In genomic region chr11:49243727-49244594, GRCm38 (mm10) we compare ENCODE assay signal across 8 mouse cellular contexts. TPM values are rescaled to one million over a fixed set of nuclear protein-coding genes. Genes with fewer than 3 reads are reported as not detected.
A peak's percentile ranks its signal among the peaks of the same experiment; 100 is the strongest.
DNase-seq lines count a peak whose midpoint lies in the region; ATAC-seq and TF ChIP-seq lines count a peak whose summit lies in the region.

TSS of gene Mgat1 (plus strand) at chr11:49244191.

- peak; percentile 85 for DNase-seq in c-Kit-positive CD71-positive TER-119-negative erythroid progenitor cells, embryonic 14.5 days (ENCODE audit: low read depth)
- DNase-seq in heart, postnatal 0 days (ENCODE audit: low spot score), result peak; percentile 98
- DNase-seq in kidney, postnatal 4 days, result peak; percentile 97 to 98
- DNase-seq in lung, adult 18-20 months, result peak; percentile 95 to 97
- peak; percentile 94 for DNase-seq in testis, postnatal 14 days (ENCODE audit: low spot score)

- H3K36me3 ChIP-seq in E14TG2a.4 (ENCODE audit: insufficient read depth, low read length), result no peaks in the 10 kb centered on the region
- H3K36me3 ChIP-seq in forebrain, embryonic 12.5 days (replicated peaks), result no peaks in the 10 kb centered on the region
- no peaks in the 10 kb centered on the region for H3K36me3 ChIP-seq in heart, postnatal 0 days (replicated peaks; ENCODE audit: control insufficient read depth, insufficient read depth, low read length)
- no peaks in the 10 kb centered on the region for H3K36me3 ChIP-seq in neural tube, embryonic 15.5 days

- ATAC-seq in forebrain, embryonic 12.5 days (ENCODE audit: low FRiP score), result peak; percentile 95
- peak; percentile 92 for ATAC-seq in heart, postnatal 0 days (ENCODE audit: insufficient read depth, low read depth)
- peak; percentile 97 for ATAC-seq in neural tube, embryonic 15.5 days (ENCODE audit: low FRiP score)

- H3K27me3 ChIP-seq in E14TG2a.4 (ENCODE audit: insufficient read depth, low read length), result no peaks in the 10 kb centered on the region
- H3K27me3 ChIP-seq in forebrain, embryonic 12.5 days, result no peaks in the 10 kb centered on the region
- no peaks in the 10 kb centered on the region for H3K27me3 ChIP-seq in heart, postnatal 0 days (ENCODE audit: control insufficient read depth, insufficient read depth, low read length)
- no peaks in the 10 kb centered on the region for H3K27me3 ChIP-seq in neural tube, embryonic 15.5 days (replicated peaks)

- no peak for TF ChIP-seq CTCF in E14TG2a.4 (conservative IDR thresholded peaks at IDR 0.05; ENCODE audit: low read length)
- TF ChIP-seq CTCF in heart, postnatal 0 days (IDR thresholded peaks at IDR 0.05; ENCODE audit: low read depth), result peak; percentile 28; the same call in 1 of the 2 replicates

- H3K4me1 ChIP-seq in E14TG2a.4 (replicated peaks; ENCODE audit: low read depth, low read length), result peaks cover 56% of the 10 kb centered on the region
- peaks cover 25% of the 10 kb centered on the region for H3K4me1 ChIP-seq in forebrain, embryonic 12.5 days
- H3K4me1 ChIP-seq in heart, postnatal 0 days (ENCODE audit: control insufficient read depth, insufficient read depth), result peaks cover 39% of the 10 kb centered on the region
- H3K4me1 ChIP-seq in neural tube, embryonic 15.5 days, result peaks cover 37% of the 10 kb centered on the region

- H3K9ac ChIP-seq in forebrain, embryonic 12.5 days, result peak within 1 kb of the TSS; percentile 60
- peak within 1 kb of the TSS; percentile 68 for H3K9ac ChIP-seq in heart, postnatal 0 days (replicated peaks; ENCODE audit: low read depth, low read length)
- peak within 1 kb of the TSS; percentile 82 for H3K9ac ChIP-seq in neural tube, embryonic 15.5 days (replicated peaks)

- H3K27ac ChIP-seq in forebrain, embryonic 12.5 days, result peak within 1 kb of the TSS; percentile 93
- H3K27ac ChIP-seq in heart, postnatal 0 days (ENCODE audit: low read depth), result peak within 1 kb of the TSS; percentile 97
- peak within 1 kb of the TSS; percentile 95 for H3K27ac ChIP-seq in neural tube, embryonic 15.5 days (replicated peaks)

- H3K9me3 ChIP-seq in E14TG2a.4 (ENCODE audit: low read length), result no peaks in the 10 kb centered on the region
- H3K9me3 ChIP-seq in forebrain, embryonic 12.5 days, result no peaks in the 10 kb centered on the region
- H3K9me3 ChIP-seq in heart, postnatal 0 days (replicated peaks; ENCODE audit: control insufficient read depth, low read length), result no peaks in the 10 kb centered on the region
- no peaks in the 10 kb centered on the region for H3K9me3 ChIP-seq in neural tube, embryonic 15.5 days (replicated peaks)

- TF ChIP-seq EP300 in heart, postnatal 0 days (IDR thresholded peaks at IDR 0.05; ENCODE audit: low read depth), result 0 out of 2 replicates have a peak, but pooled peaks have one; percentile 13

- H3K4me2 ChIP-seq in forebrain, embryonic 12.5 days, result peak within 1 kb of the TSS; percentile 60
- H3K4me2 ChIP-seq in heart, postnatal 0 days (ENCODE audit: low read depth, low read length), result peak within 1 kb of the TSS; percentile 73
- H3K4me2 ChIP-seq in neural tube, embryonic 15.5 days, result peak within 1 kb of the TSS; percentile 78

- H3K4me3 ChIP-seq in E14TG2a.4 (replicated peaks; ENCODE audit: low read length), result peak within 1 kb of the TSS; percentile 84
- H3K4me3 ChIP-seq in forebrain, embryonic 12.5 days (replicated peaks), result peak within 1 kb of the TSS; percentile 60
- peak within 1 kb of the TSS; percentile 77 for H3K4me3 ChIP-seq in heart, postnatal 0 days (ENCODE audit: low read depth, low read length)
- H3K4me3 ChIP-seq in neural tube, embryonic 15.5 days (replicated peaks), result peak within 1 kb of the TSS; percentile 76

- under 1% methylated on average over 60 of the region's 60 CpGs for WGBS in forebrain, embryonic 12.5 days
- under 1% methylated on average over 57 of the region's 60 CpGs for WGBS in heart, postnatal 0 days
- under 1% methylated on average over 53 of the region's 60 CpGs for WGBS in neural tube, embryonic 15.5 days

RNA-seq across cellular contexts. Expression of gene Mgat1, which starts in this region (rescaled TPM):
- 31.4 and 35.5 TPM in 2 replicates for polyA plus RNA-seq in forebrain, embryonic 12.5 days (2016; fragmentation: Nextera tagmentation; extraction: Ambion mirVana)
- 115 and 163 TPM in 2 replicates for total RNA-seq in heart, postnatal 0 days (2014; rRNA removed; ENCODE audit: low replicate concordance)
- 42.3 and 45.7 TPM in 2 replicates for polyA plus RNA-seq in heart, postnatal 0 days (2015; fragmentation: Nextera tagmentation; extraction: Ambion mirVana)
- polyA plus RNA-seq in neural tube, embryonic 15.5 days (2015; fragmentation: Nextera tagmentation; extraction: Ambion mirVana), result 34.0 and 46.2 TPM in 2 replicates

Comparison
In these comparisons a context has a peak if more than half of its experiments do, and no peak if none do; other contexts are left out.
1. Peak in every context shown above with its lines: DNase-seq, ATAC-seq, H3K4me3 ChIP-seq and H3K27ac ChIP-seq.